Mouse (Mus musculus) MEL (cell line): ENCODE data around the gene Brca1.
A peak's percentile ranks its signal among the peaks of the same experiment; 100 is the strongest.

Experiments used
- CHD2 ChIP-seq: IDR thresholded peaks from 2 replicates; pipeline ENCODE4 v1.6.1; 2011; ENCODE audit warnings: low read length, improper control_type of control experiment
- CTCF ChIP-seq, 3 experiments: IDR thresholded peaks in 2 of 3; conservative IDR thresholded peaks in 1 of 3; 2 replicates each; pipeline ENCODE4 v1.5.1; 2011 to 2012; ENCODE audit warnings: low read length in 3 of 3, low read depth in 2 of 3, mild to moderate bottlenecking in 2 of 3, improper control_type of control experiment in 1 of 3, inconsistent platforms in 1 of 3, mixed read lengths in 1 of 3, moderate library complexity in 1 of 3; ENCODE audit not compliant: control insufficient read depth in 1 of 3, insufficient read depth in 1 of 3, poor library complexity in 1 of 3, severe bottlenecking in 1 of 3
- EP300 ChIP-seq, 2 experiments: IDR thresholded peaks; 2 replicates each; pipeline ENCODE4 v1.6.1; 2011; ENCODE audit warnings: improper control_type of control experiment in 2 of 2, low read length in 2 of 2, low read depth in 1 of 2, mild to moderate bottlenecking in 1 of 2
- GATA1 ChIP-seq: IDR thresholded peaks from 2 replicates; pipeline ENCODE4 v1.6.1; 2011; ENCODE audit warnings: low read depth, low read length, improper control_type of control experiment
- HCFC1 ChIP-seq: IDR thresholded peaks from 2 replicates; pipeline ENCODE4 v1.6.1; 2012; ENCODE audit warnings: low read depth, mild to moderate bottlenecking, inconsistent platforms, low read length, improper control_type of control experiment, moderate library complexity
- MXI1 ChIP-seq: IDR thresholded peaks from 2 replicates; pipeline ENCODE4 v1.6.1; 2011; ENCODE audit warnings: mild to moderate bottlenecking, low read depth, low read length, improper control_type of control experiment
- MYB ChIP-seq: IDR thresholded peaks from 2 replicates; pipeline ENCODE4 v1.6.1; 2011; ENCODE audit warnings: mild to moderate bottlenecking, low read depth, low read length, improper control_type of control experiment
- NRF1 ChIP-seq: IDR thresholded peaks from 2 replicates; pipeline ENCODE4 v1.6.1; 2014; ENCODE audit warnings: low read depth, mild to moderate bottlenecking, inconsistent platforms, low read length, improper control_type of control experiment, moderate library complexity; ENCODE audit not compliant: poor library complexity, insufficient read depth, severe bottlenecking
- POLR2A ChIP-seq, 2 experiments: IDR thresholded peaks; 2 replicates each; pipeline ENCODE4 v1.6.1; 2011 to 2012; ENCODE audit warnings: low read length in 2 of 2, mild to moderate bottlenecking in 2 of 2, control low read depth in 1 of 2, improper control_type of control experiment in 1 of 2, low read depth in 1 of 2, moderate library complexity in 1 of 2; ENCODE audit not compliant: control insufficient read depth in 1 of 2, insufficient read depth in 1 of 2, poor library complexity in 1 of 2
- TAL1 ChIP-seq: IDR thresholded peaks from 2 replicates; pipeline ENCODE4 v1.6.1; 2012; ENCODE audit warnings: mild to moderate bottlenecking, inconsistent platforms, low read length, moderate library complexity, mixed read lengths
- TCF12 ChIP-seq: IDR thresholded peaks from 2 replicates; pipeline ENCODE4 v1.6.1; 2014; ENCODE audit warnings: low read depth, mild to moderate bottlenecking, inconsistent platforms, low read length, improper control_type of control experiment, moderate library complexity
- UBTF ChIP-seq: IDR thresholded peaks from 2 replicates; pipeline ENCODE4 v1.6.1; 2012; ENCODE audit warnings: low read depth, mild to moderate bottlenecking, inconsistent platforms, low read length, improper control_type of control experiment, moderate library complexity, borderline replicate concordance; ENCODE audit not compliant: insufficient read depth
- ZNF384 ChIP-seq: IDR thresholded peaks from 2 replicates; pipeline ENCODE4 v1.6.1; 2012; ENCODE audit warnings: low read depth, mild to moderate bottlenecking, inconsistent platforms, low read length, improper control_type of control experiment

DNA sequence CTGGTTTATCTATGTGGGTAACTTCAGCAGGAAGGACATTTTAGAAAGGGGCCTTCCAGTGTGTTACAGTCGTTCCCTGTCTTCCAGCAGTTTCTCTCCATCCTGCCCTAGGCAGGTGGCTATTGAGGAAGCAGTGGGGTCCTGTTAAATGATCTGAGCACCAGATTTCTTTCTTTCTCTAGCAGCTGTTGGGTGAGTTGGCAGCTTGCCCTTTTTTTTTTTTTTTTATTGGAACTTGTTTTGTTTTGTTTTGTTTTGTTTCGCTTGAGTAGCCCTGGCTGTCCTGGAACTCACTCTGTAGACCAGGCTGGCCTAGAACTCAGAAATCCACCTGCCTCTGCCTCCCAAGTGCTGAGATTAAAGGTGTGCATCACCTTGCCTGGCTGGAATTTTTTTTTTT lies 5.2 kb upstream of the Brca1 start:
- TF ChIP-seq POLR2A (IDR thresholded peaks at IDR 0.05; ENCODE audit: control insufficient read depth in 1 of 2, insufficient read depth in 1 of 2, low read depth in 1 of 2, low read length in 2 of 2, poor library complexity in 1 of 2), result no peak
- no peak for TF ChIP-seq TCF12
- no peak for TF ChIP-seq GATA1
- no peak for TF ChIP-seq CTCF (IDR thresholded peaks at IDR 0.05 in 2 of 3, conservative IDR thresholded peaks at IDR 0.05 in 1 of 3; ENCODE audit: control insufficient read depth in 1 of 3, insufficient read depth in 1 of 3, low read depth in 2 of 3, low read length in 3 of 3, poor library complexity in 1 of 3, severe bottlenecking in 1 of 3)
- no peak for TF ChIP-seq EP300 (IDR thresholded peaks at IDR 0.05; ENCODE audit: low read depth in 1 of 2, low read length in 2 of 2)
- no peak for TF ChIP-seq HCFC1
- no peak for TF ChIP-seq MXI1
- TF ChIP-seq CHD2, result no peak
- no peak for TF ChIP-seq NRF1
- no peak for TF ChIP-seq UBTF
- no peak for TF ChIP-seq TAL1
- TF ChIP-seq MYB, result no peak
- TF ChIP-seq ZNF384, result peak; percentile 88
